Mouse (Mus musculus) hindbrain, embryonic 11.5 days (tissue): Measurements from ENCODE around the gene Cep170. TPM values are rescaled to one million over a fixed set of nuclear protein-coding genes. Genes with fewer than 3 reads are reported as not detected.

Experiments
- ATAC-seq: fragments of 200-750 bp; cut with Nextera tagmentation; 2 replicates; pipeline ENCODE4 v1.8.0; 2017; ENCODE audit warnings: mild to moderate bottlenecking, moderate TSS enrichment, moderate library complexity; ENCODE audit not compliant: low FRiP score
- DNase-seq: peaks from one replicate; pipeline ENCODE4 v3.0.0-alpha.2; 2015; ENCODE audit warnings: low spot score
- H3K27ac ChIP-seq: fragments of 300-500 bp; sonication (generic); 2 replicates; pipeline ENCODE4 v1.5.1; 2014; ENCODE audit warnings: mild to moderate bottlenecking, low read depth, low read length
- H3K27me3 ChIP-seq: fragments of 300-500 bp; sonication (generic); 2 replicates; pipeline ENCODE4 v1.6.1; 2014; ENCODE audit warnings: mild to moderate bottlenecking, low read length, moderate library complexity, mixed read lengths; ENCODE audit not compliant: control insufficient read depth, insufficient read depth
- H3K36me3 ChIP-seq: fragments of 300-500 bp; sonication (generic); 2 replicates; pipeline ENCODE4 v1.6.1; 2014; ENCODE audit warnings: mild to moderate bottlenecking, low read length, moderate library complexity, mixed read lengths; ENCODE audit not compliant: control insufficient read depth, insufficient read depth
- H3K4me1 ChIP-seq: fragments of 300-500 bp; sonication (generic); replicated peaks from 2 replicates; pipeline ENCODE4 v1.6.1; 2014; ENCODE audit warnings: low read length, mixed read lengths; ENCODE audit not compliant: control insufficient read depth, insufficient read depth
- H3K4me2 ChIP-seq: fragments of 300-500 bp; sonication (generic); replicated peaks from 2 replicates; pipeline ENCODE4 v1.6.1; 2014; ENCODE audit warnings: mild to moderate bottlenecking, low read depth, low read length
- H3K4me3 ChIP-seq: fragments of 300-500 bp; sonication (generic); 2 replicates; pipeline ENCODE4 v1.5.1; 2014; ENCODE audit warnings: low read depth, low read length
- H3K9ac ChIP-seq: fragments of 300-500 bp; sonication (generic); 2 replicates; pipeline ENCODE4 v1.6.1; 2014; ENCODE audit warnings: low read depth, low read length
- H3K9me3 ChIP-seq: fragments of 300-500 bp; sonication (generic); 2 replicates; pipeline ENCODE4 v1.6.1; 2016; ENCODE audit warnings: low read length; ENCODE audit not compliant: control insufficient read depth
- WGBS: fragments of 180-500 bp; shearing (Covaris S2); extraction: QIAGEN DNeasy Blood & Tissue Kit; methylation state at CpG from one replicate; pipeline ENCODE4 v1.1.7; 2014; 5-methylcytosine and 5-hydroxymethylcytosine counted together
- polyA plus RNA-seq: library from polyadenylated mRNA; unstranded; fragments of >200 nt; fragmentation: Nextera tagmentation; extraction: Ambion mirVana; gene quantifications from 2 replicates; pipeline ENCODE4 v1.2.1, GENCODE M21; 2014

Cep170 gene
- polyA plus RNA-seq, 1 experiment from 2014 or later, result 108 TPM

- no peak overlapping the region for H3K9ac ChIP-seq
- ATAC-seq (no peak), DNase-seq (no peak)
- no peak overlapping the region for H3K4me2 ChIP-seq
- H3K27me3 ChIP-seq, result no peaks in the 10 kb centered on the region
- H3K27ac ChIP-seq, result no peak overlapping the region
- no peaks in the 10 kb centered on the region for H3K9me3 ChIP-seq
- H3K4me3 ChIP-seq, result no peak overlapping the region
- 46% methylated on average over 1 of the region's 1 CpGs for WGBS
- no peaks in the 10 kb centered on the region for H3K4me1 ChIP-seq
- H3K36me3 ChIP-seq, result no peaks in the 10 kb centered on the region
These were observed 8.1 kb upstream of the Cep170 start for GRCm38 (mm10) chr1:176821929-176822328.

- WGBS, result 70% methylated on average over 6 of the region's 6 CpGs
- no peak overlapping the region for H3K27ac ChIP-seq
- no peak overlapping the region for H3K9ac ChIP-seq
- no peaks in the 10 kb centered on the region for H3K27me3 ChIP-seq
- H3K4me2 ChIP-seq, result no peak overlapping the region
- ATAC-seq (no peak), DNase-seq (no peak)
- no peaks in the 10 kb centered on the region for H3K9me3 ChIP-seq
- H3K36me3 ChIP-seq, result no peaks in the 10 kb centered on the region
- H3K4me3 ChIP-seq, result no peak overlapping the region
- H3K4me1 ChIP-seq, result no peaks in the 10 kb centered on the region
These were observed 4.9 kb upstream of the Cep170 start for GRCm38 (mm10) chr1:176818763-176819162.

- WGBS, result 81% methylated on average over 2 of the region's 2 CpGs
These were observed 4.3 kb upstream of the Cep170 start for GRCm38 (mm10) chr1:176818147-176818546.

GRCm38 (mm10) chr1:176816728-176817127, 2.9 kb upstream of the Cep170 start:
- H3K4me2 ChIP-seq, result no peak overlapping the region
- 84% methylated on average over 4 of the region's 4 CpGs for WGBS
- ATAC-seq, result no peak
- no peak overlapping the region for H3K9ac ChIP-seq
- no peak overlapping the region for H3K27ac ChIP-seq
- H3K4me1 ChIP-seq, result no peaks in the 10 kb centered on the region
- no peak overlapping the region for H3K4me3 ChIP-seq
- H3K36me3 ChIP-seq, result no peaks in the 10 kb centered on the region
- H3K9me3 ChIP-seq, result no peaks in the 10 kb centered on the region
- no peak for DNase-seq
- no peaks in the 10 kb centered on the region for H3K27me3 ChIP-seq

More at GRCm38 (mm10) chr1:176818147-176818546, 4.3 kb upstream of the Cep170 start:
- Histone ChIP-seq H3K4me3 (no peak overlapping the region), H3K9me3 (no peaks in the 10 kb centered on the region), H3K36me3 (no peaks in the 10 kb centered on the region), H3K27ac (no peak overlapping the region), H3K27me3 (no peaks in the 10 kb centered on the region), H3K4me2 (no peak overlapping the region), H3K4me1 (no peaks in the 10 kb centered on the region), H3K9ac (no peak overlapping the region)
- ATAC-seq (no peak), DNase-seq (no peak)

- H3K4me1 ChIP-seq, result no peaks in the 10 kb centered on the region
- no peaks in the 10 kb centered on the region for H3K36me3 ChIP-seq
- 1% methylated on average over 25 of the region's 25 CpGs for WGBS
- DNase-seq (peak; percentile 94), ATAC-seq (peak; percentile 95)
- peak within 1 kb of the TSS; percentile 96 for H3K9ac ChIP-seq
- H3K9me3 ChIP-seq, result no peaks in the 10 kb centered on the region
- H3K4me3 ChIP-seq, result peak within 1 kb of the TSS; percentile 93
- H3K27me3 ChIP-seq, result no peaks in the 10 kb centered on the region
- H3K4me2 ChIP-seq, result peak within 1 kb of the TSS; percentile 63
- peak within 1 kb of the TSS; percentile 100 for H3K27ac ChIP-seq
These were observed 760 bp upstream of the Cep170 start, which contains the start of gene Sdccag8 for GRCm38 (mm10) chr1:176814591-176815062. Sdccag8 (plus strand) TSS chr1:176814660.

- ATAC-seq (peak; percentile 70), DNase-seq (peak; percentile 79)
- Histone ChIP-seq H3K27ac (peak overlapping the region; percentile 100), H3K27me3 (no peaks in the 10 kb centered on the region), H3K9me3 (no peaks in the 10 kb centered on the region), H3K4me2 (peak overlapping the region; percentile 63), H3K36me3 (no peaks in the 10 kb centered on the region), H3K4me3 (peak overlapping the region; percentile 93), H3K4me1 (no peaks in the 10 kb centered on the region), H3K9ac (peak overlapping the region; percentile 96)
- WGBS, result under 1% methylated on average over 34 of the region's 75 CpGs
These were observed 403 bp downstream of the Cep170 start for GRCm38 (mm10) chr1:176813292-176814035.

GRCm38 (mm10) chr1:176812491-176813291, 1.2 kb downstream of the Cep170 start:
- H3K27ac ChIP-seq, result peak overlapping the region; percentile 100
- WGBS, result 32% methylated on average over 11 of the region's 11 CpGs
- no peaks in the 10 kb centered on the region for H3K9me3 ChIP-seq
- DNase-seq (peak; percentile 13), ATAC-seq (no peak)
- peak overlapping the region; percentile 63 for H3K4me2 ChIP-seq
- H3K9ac ChIP-seq, result peak overlapping the region; percentile 96
- no peaks in the 10 kb centered on the region for H3K27me3 ChIP-seq
- H3K4me3 ChIP-seq, result peak overlapping the region; percentile 93
- H3K4me1 ChIP-seq, result no peaks in the 10 kb centered on the region
- no peaks in the 10 kb centered on the region for H3K36me3 ChIP-seq

GRCm38 (mm10) chr1:176811892-176812291, 2.0 kb downstream of the Cep170 start:
- 78% methylated on average over 3 of the region's 3 CpGs for WGBS
- Histone ChIP-seq H3K4me2 (peak overlapping the region; percentile 63), H3K4me1 (no peaks in the 10 kb centered on the region), H3K27ac (no peak overlapping the region), H3K9ac (no peak overlapping the region), H3K27me3 (no peaks in the 10 kb centered on the region), H3K4me3 (peak overlapping the region; percentile 93), H3K36me3 (no peaks in the 10 kb centered on the region), H3K9me3 (no peaks in the 10 kb centered on the region)
- ATAC-seq (no peak), DNase-seq (no peak)
